Mouse (Mus musculus) bone marrow macrophage, adult 2 months (primary cell): ENCODE measurements around the gene Pomt2.

Source experiments
- CTCF ChIP-seq: IDR thresholded peaks from 2 replicates; pipeline ENCODE4 v1.5.1; 2012; ENCODE audit warnings: low read depth, mild to moderate bottlenecking, low read length, moderate library complexity
- POLR2A ChIP-seq: IDR thresholded peaks from 2 replicates; pipeline ENCODE4 v1.6.1; 2012; ENCODE audit warnings: mild to moderate bottlenecking, low read depth, low read length, borderline replicate concordance

- TF ChIP-seq CTCF (no peak), POLR2A (no peak)
Observed at GRCm38 (mm10) chr12:87082797-87083196, 65.0 kb downstream of the Pomt2 start.
